ENCODE assay signal across 8 mouse cellular contexts in genomic region chr8:84847684-84848435, GRCm38 (mm10). TPM values are rescaled to one million over a fixed set of nuclear protein-coding genes. Genes with fewer than 3 reads are reported as not detected.
A peak's percentile ranks its signal among the peaks of the same experiment; 100 is the strongest.
DNase-seq lines count a peak whose midpoint lies in the region; ATAC-seq and TF ChIP-seq lines count a peak whose summit lies in the region.

No protein-coding gene starts in this region.

- H3K4me3 ChIP-seq in megakaryocyte, embryonic 14.5 days (replicated peaks) = peak overlapping the region; percentile 99
- peak overlapping the region; percentile 94 for H3K4me3 ChIP-seq in intestine, postnatal 0 days (ENCODE audit: low read depth, low read length)

- H3K9ac ChIP-seq in intestine, postnatal 0 days (ENCODE audit: low read depth, low read length) = peak overlapping the region; percentile 53

- H3K27ac ChIP-seq in intestine, postnatal 0 days (ENCODE audit: low read depth, low read length) = peak overlapping the region; percentile 84

- TF ChIP-seq CTCF in intestine, postnatal 0 days (IDR thresholded peaks at IDR 0.05; ENCODE audit: low read depth) = no peak

- H3K4me2 ChIP-seq in intestine, postnatal 0 days (replicated peaks; ENCODE audit: low read depth) = peak overlapping the region; percentile 77

- H3K9me3 ChIP-seq in megakaryocyte, embryonic 14.5 days = no peaks in the 10 kb centered on the region
- no peaks in the 10 kb centered on the region for H3K9me3 ChIP-seq in intestine, postnatal 0 days (ENCODE audit: control insufficient read depth)

- no peaks in the 10 kb centered on the region for H3K27me3 ChIP-seq in megakaryocyte, embryonic 14.5 days (replicated peaks)
- H3K27me3 ChIP-seq in intestine, postnatal 0 days (replicated peaks; ENCODE audit: control insufficient read depth, insufficient read depth, low read length) = no peaks in the 10 kb centered on the region

- no peak for ATAC-seq in megakaryocyte, adult 5-6 weeks (ENCODE audit: poor library complexity, severe bottlenecking)
- no peak for ATAC-seq in intestine, postnatal 0 days

- peak; percentile 18 for DNase-seq in adrenal gland, postnatal 10 days
- DNase-seq in adrenal gland, adult 8-10 months = no peak
- peak; percentile 73 for DNase-seq in naive thymus-derived CD4-positive, alpha-beta T cell, adult 2 months (ENCODE audit: low read depth)
- no peak for DNase-seq in right cerebral cortex, postnatal 4 days
- DNase-seq in left cerebral cortex, postnatal 10 days (ENCODE audit: extremely low spot score in 1 of 2, low spot score in 2 of 2) = no peak

- H3K36me3 ChIP-seq in megakaryocyte, embryonic 14.5 days (replicated peaks; ENCODE audit: low read length) = peaks cover 36% of the 10 kb centered on the region
- peaks cover 25% of the 10 kb centered on the region for H3K36me3 ChIP-seq in intestine, postnatal 0 days (ENCODE audit: control insufficient read depth, insufficient read depth)

- 30% methylated on average over 6 of the region's 6 CpGs for WGBS in intestine, postnatal 0 days

- intact Hi-C loops in left cerebral cortex, postnatal 10 days (cut with DNase I) = loop anchor here (5.0 kb wide), 1 partner anchor 54 kb away; the partner anchor contains the start of gene Klf1

- H3K4me1 ChIP-seq in megakaryocyte, embryonic 14.5 days = peaks cover 47% of the 10 kb centered on the region
- H3K4me1 ChIP-seq in intestine, postnatal 0 days (replicated peaks; ENCODE audit: control insufficient read depth, insufficient read depth, low read length) = peaks cover 7% of the 10 kb centered on the region; the same call in 1 of the 2 replicates

RNA-seq across cellular contexts. Expression of gene Calr, which starts 1.1 kb away (rescaled TPM):
- total RNA-seq in adrenal gland, postnatal 10 days (2021) = 100 to 1,000 TPM; 404 to 492 TPM
- 100 to 1,000 TPM; 629 to 719 (median 673) TPM for total RNA-seq in adrenal gland, adult 8-10 months (2022)
- polyA plus RNA-seq in megakaryocyte, embryonic 14.5 days (2012; ENCODE audit: insufficient read depth, low replicate concordance) = 235 and 510 TPM in 2 replicates
- total RNA-seq in megakaryocyte, adult 5-6 weeks (2015) = 163 and 187 TPM in 2 replicates
- total RNA-seq in megakaryocyte, adult 5-6 weeks (2017) = 821 and 830 TPM in 2 replicates
- 474 and 507 TPM in 2 replicates for polyA plus RNA-seq in intestine, postnatal 0 days (2015; fragmentation: Nextera tagmentation; extraction: Ambion mirVana)
- total RNA-seq in left cerebral cortex, postnatal 10 days (2021) = 100 to 1,000 TPM; 455 to 481 TPM

RNA-seq across cellular contexts. Expression of gene Rad23a, which starts 7.4 kb away (rescaled TPM):
- total RNA-seq in adrenal gland, postnatal 10 days (2021) = 100 to 1,000 TPM in 1 of 2 experiments, 10 to 100 TPM in 1; 89.4 to 108 TPM
- 100 to 1,000 TPM; 107 to 125 (median 111) TPM for total RNA-seq in adrenal gland, adult 8-10 months (2022)
- polyA plus RNA-seq in megakaryocyte, embryonic 14.5 days (2012; ENCODE audit: insufficient read depth, low replicate concordance) = 338 and 623 TPM in 2 replicates
- total RNA-seq in megakaryocyte, adult 5-6 weeks (2015) = 35.6 and 36.9 TPM in 2 replicates
- total RNA-seq in megakaryocyte, adult 5-6 weeks (2017) = 27.6 and 29.5 TPM in 2 replicates
- polyA plus RNA-seq in intestine, postnatal 0 days (2015; fragmentation: Nextera tagmentation; extraction: Ambion mirVana) = 67.8 and 74.2 TPM in 2 replicates
- total RNA-seq in left cerebral cortex, postnatal 10 days (2021) = 10 to 100 TPM; 57.0 to 60.1 TPM

RNA-seq across cellular contexts. Expression of gene Farsa, which starts 8.9 kb away (rescaled TPM):
- total RNA-seq in adrenal gland, postnatal 10 days (2021) = 10 to 100 TPM; 52.0 to 52.4 TPM
- total RNA-seq in adrenal gland, adult 8-10 months (2022) = 10 to 100 TPM; 59.9 to 76.8 (median 68.0) TPM
- 30.7 and 64.8 TPM in 2 replicates for polyA plus RNA-seq in megakaryocyte, embryonic 14.5 days (2012; ENCODE audit: insufficient read depth, low replicate concordance)
- total RNA-seq in megakaryocyte, adult 5-6 weeks (2015) = 11.6 and 17.3 TPM in 2 replicates
- total RNA-seq in megakaryocyte, adult 5-6 weeks (2017) = 49.7 and 53.4 TPM in 2 replicates
- 27.3 and 28.3 TPM in 2 replicates for polyA plus RNA-seq in intestine, postnatal 0 days (2015; fragmentation: Nextera tagmentation; extraction: Ambion mirVana)
- total RNA-seq in left cerebral cortex, postnatal 10 days (2021) = 10 to 100 TPM; 59.5 to 65.8 TPM

RNA-seq across cellular contexts. Expression of gene Gadd45gip1, which starts 16.5 kb away (rescaled TPM):
- total RNA-seq in adrenal gland, postnatal 10 days (2021) = 10 to 100 TPM; 39.2 to 40.0 TPM
- total RNA-seq in adrenal gland, adult 8-10 months (2022) = 10 to 100 TPM; 63.6 to 68.4 (median 66.2) TPM
- 37.4 and 49.3 TPM in 2 replicates for polyA plus RNA-seq in megakaryocyte, embryonic 14.5 days (2012; ENCODE audit: insufficient read depth, low replicate concordance)
- 6.3 and 6.6 TPM in 2 replicates for total RNA-seq in megakaryocyte, adult 5-6 weeks (2015)
- total RNA-seq in megakaryocyte, adult 5-6 weeks (2017) = 13.9 and 20.5 TPM in 2 replicates
- polyA plus RNA-seq in intestine, postnatal 0 days (2015; fragmentation: Nextera tagmentation; extraction: Ambion mirVana) = 36.3 and 37.6 TPM in 2 replicates
- 10 to 100 TPM; 20.6 to 21.3 TPM for total RNA-seq in left cerebral cortex, postnatal 10 days (2021)

RNA-seq across cellular contexts. Expression of gene Syce2, which starts 24.1 kb away (rescaled TPM):
- 10 to 100 TPM; 16.1 to 21.1 TPM for total RNA-seq in adrenal gland, postnatal 10 days (2021)
- total RNA-seq in adrenal gland, adult 8-10 months (2022) = 1 to 10 TPM; 6.1 to 9.1 (median 7.1) TPM
- polyA plus RNA-seq in megakaryocyte, embryonic 14.5 days (2012; ENCODE audit: insufficient read depth, low replicate concordance) = 24.3 and 63.0 TPM in 2 replicates
- 67.7 and 97.1 TPM in 2 replicates for total RNA-seq in megakaryocyte, adult 5-6 weeks (2015)
- total RNA-seq in megakaryocyte, adult 5-6 weeks (2017) = 46.2 and 47.5 TPM in 2 replicates
- 27.1 and 32.7 TPM in 2 replicates for polyA plus RNA-seq in intestine, postnatal 0 days (2015; fragmentation: Nextera tagmentation; extraction: Ambion mirVana)
- total RNA-seq in left cerebral cortex, postnatal 10 days (2021) = 10 to 100 TPM; 19.3 to 22.8 TPM

Comparison
In these comparisons a context has a peak if more than half of its experiments do, and no peak if none do; other contexts are left out.
1. DNase-seq: peak in adrenal gland, postnatal 10 days (single experiment) and naive thymus-derived CD4-positive, alpha-beta T cell, adult 2 months (single experiment); none in adrenal gland, adult 8-10 months (single experiment), right cerebral cortex, postnatal 4 days (single experiment) and left cerebral cortex, postnatal 10 days (0 of 2).